Mouse (Mus musculus): ENCODE results near the gene Bahcc1.
A peak's percentile ranks its signal among the peaks of the same experiment; 100 is the strongest.

The Bahcc1 gene

DNA sequence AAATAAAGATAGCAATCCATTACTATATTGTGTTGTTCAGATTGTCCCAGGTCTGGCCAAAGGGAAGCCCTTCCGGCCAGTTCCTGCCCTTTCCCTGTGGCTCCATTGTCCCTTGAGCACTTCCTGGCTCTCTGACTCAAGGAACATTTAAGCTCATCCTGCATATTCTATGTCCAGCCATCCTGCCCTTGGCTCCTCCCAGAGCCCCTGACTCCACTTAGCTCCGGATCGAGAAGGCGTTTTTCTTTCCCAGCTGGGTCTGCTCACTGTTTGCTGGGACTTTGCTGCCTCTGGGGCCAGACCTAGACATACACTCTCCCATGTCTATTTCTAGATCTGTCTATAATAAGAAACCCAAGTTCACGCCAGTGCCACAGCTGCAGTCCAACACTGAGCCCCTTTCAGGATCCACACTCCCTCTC lies 26.1 kb upstream of the Bahcc1 start:
- DNase-seq, result no peak

DNA sequence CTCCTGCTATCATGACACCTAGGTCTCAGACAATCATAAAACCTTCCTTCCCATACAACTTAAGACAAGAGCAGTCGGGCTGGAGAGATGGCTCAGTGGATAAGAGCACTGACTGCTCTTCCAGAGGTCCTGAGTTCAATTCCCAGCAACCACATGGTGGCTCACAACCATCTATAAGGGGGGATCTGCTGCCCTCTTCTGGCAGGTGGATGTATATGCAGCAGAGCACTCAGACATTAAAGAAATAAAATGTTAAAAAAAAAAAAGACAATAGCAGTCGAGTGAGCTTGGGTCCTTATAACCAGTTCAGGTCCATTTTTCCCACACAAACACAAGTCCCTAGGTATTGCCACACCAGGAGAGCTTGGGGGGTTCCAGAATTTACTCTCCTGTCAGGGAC lies 23.9 kb upstream of the Bahcc1 start:
- peak; percentile 66 for DNase-seq

DNA sequence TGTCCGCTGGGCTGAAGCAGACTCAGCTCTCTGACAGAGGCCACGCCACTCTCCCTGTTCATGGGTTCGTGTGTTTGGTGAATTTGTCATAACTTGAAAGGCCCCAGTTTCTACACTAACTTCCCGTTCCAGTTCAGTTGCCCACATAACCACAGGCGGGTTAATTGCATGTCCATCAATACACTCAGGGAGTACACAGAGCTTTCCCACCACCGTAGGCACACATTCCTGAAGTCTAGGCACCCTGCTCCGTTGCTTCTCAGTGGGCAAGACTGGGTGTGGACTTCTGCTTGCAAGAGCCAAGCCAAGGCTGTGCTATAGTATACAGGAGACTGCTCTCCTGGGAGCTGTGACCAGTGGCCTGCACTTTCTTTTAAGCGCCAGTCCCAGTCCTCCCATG lies 23.3 kb upstream of the Bahcc1 start:
- DNase-seq, result no peak

DNA sequence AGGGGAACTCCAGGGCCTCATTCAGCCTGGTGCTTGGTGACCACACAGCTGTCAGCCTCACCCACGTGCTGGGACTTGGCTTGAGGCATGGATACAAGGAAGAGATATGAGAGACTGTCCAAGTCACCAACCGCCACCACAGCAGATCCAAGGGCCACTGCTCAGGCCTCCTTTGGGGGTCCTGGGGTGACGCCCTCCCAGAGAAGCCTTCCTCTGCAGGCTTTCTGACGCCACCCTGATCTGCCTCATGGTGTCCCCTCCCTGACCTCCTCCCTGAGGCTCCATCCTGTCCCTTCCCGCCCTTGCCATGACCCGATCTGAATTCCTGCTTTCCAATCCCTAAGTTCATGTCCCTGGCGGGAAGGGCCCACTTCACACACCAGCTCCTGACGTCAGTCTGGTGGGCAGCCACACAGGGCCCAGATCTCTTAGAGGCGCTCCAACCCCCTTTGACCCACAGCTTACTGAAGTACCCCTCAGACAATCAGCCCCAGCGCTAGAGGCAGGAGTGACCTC lies 17.0 kb upstream of the Bahcc1 start:
- no peak for DNase-seq

DNA sequence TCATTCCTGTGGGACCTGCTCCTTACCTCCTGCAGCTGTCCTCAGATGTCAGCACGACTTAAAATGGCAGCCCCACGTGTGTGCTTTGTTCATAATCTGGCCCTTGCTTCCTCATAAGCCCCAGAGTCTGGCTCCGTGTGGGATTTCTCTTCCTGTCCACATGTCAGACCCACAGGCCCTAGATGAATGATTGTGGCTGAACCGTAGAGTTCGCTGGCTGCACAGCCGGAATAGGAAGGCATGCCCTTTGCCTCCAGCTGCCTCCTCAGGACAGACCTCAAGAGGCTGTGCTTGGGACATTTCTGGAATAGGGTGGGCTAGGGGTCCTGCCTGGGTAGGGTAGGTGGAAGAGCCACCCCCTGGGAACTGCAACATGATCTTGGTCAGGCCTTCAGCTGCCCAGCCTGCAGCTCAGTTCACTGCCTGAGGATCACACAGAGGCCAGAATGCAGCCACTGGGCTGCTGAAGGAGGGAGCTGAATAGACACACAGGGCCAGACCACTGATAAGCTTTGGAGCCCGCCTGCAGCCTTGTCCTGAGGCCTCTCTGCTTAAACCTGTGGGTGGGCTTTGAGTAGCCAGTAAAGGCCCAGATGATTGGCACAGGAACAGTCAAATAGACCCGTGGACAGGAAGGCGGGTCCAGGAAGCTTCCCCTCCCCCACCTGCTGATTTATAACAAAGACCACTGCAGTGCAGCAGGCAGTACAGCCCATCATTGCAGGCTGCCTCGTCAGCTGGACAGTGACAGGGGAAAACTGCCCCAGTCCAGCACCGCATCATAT lies 16.0 kb upstream of the Bahcc1 start:
- DNase-seq, result no peak

DNA sequence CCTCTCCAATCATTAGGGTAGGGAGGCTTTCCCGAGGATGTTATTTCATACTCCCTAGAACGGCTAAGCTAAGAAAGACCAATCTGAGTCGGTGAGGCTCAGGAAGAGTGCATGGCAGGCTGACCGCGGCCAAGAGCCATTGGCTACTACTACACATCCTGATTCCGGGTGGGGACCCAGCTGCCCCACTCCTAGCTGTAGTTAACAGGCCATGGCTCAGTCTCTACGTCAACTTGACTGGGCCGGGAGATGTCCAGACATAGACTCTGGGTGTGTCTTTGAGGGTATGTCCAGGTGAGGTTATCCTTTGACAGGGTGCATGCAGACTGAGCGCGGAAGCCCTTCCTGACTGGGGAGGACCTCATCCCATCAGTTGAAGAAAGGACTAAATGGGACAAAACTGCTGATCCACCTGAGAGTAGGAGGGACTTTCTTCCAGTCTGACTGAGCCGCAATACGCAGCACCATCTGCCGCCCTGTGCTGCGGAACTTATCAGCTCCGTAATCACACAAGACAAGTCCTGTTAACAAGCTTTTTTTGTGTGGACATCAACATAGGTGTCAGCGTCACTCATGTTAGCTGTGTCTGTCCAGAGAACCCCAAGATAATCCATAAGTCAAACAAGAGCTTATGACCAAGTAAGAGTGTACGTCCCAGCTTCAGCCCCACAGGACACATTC lies 14.4 kb upstream of the Bahcc1 start:
- no peak for DNase-seq

DNA sequence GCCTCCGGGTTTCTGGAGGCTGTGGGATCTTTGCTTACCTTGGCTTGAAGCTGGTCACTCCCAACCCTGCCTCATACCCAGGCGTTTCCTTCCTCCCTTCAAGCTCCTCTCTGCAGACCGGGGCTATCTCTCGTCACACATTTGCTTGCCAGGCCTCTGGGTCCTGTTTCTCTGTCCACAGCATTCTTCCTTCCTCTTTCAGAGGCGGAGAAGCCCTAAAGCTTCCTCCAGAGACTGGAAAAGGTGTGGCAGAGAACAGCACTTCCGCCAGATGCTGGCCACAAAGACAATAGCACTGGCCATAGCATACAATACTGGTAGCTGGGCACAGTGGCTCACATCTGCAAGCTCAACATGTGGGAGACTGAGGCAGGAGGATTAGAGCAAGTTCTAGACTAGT lies 13.8 kb upstream of the Bahcc1 start:
- no peak for DNase-seq

DNA sequence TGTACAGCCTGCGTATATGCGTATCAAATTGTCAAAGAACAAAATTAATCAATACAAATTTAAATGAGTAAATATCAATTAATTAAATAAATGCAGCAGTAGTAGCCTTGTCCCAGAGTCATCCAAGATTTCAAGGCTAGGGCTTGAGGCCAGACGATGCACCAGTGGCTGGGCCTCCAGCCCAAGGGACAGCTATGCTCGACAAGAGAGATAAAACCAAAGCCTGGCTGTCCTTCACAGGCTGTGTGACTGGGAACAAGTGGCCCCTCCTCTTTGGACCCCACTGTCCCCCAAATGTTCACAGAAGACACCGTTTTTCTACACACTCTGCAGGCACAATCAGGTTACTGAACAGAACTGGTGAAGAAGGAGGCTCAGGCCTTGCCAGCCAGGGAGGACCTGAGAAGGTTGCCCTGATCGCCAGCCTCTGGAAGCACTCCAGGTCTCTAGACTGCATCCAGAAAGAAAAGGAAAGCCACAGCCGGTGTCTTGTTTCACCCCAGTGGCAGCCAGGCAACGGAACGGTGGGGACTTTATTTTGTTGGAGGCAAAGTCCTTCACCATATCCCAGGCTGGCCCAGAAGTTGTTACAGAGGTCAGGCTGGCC lies 12.7 kb upstream of the Bahcc1 start:
- DNase-seq, result no peak

DNA sequence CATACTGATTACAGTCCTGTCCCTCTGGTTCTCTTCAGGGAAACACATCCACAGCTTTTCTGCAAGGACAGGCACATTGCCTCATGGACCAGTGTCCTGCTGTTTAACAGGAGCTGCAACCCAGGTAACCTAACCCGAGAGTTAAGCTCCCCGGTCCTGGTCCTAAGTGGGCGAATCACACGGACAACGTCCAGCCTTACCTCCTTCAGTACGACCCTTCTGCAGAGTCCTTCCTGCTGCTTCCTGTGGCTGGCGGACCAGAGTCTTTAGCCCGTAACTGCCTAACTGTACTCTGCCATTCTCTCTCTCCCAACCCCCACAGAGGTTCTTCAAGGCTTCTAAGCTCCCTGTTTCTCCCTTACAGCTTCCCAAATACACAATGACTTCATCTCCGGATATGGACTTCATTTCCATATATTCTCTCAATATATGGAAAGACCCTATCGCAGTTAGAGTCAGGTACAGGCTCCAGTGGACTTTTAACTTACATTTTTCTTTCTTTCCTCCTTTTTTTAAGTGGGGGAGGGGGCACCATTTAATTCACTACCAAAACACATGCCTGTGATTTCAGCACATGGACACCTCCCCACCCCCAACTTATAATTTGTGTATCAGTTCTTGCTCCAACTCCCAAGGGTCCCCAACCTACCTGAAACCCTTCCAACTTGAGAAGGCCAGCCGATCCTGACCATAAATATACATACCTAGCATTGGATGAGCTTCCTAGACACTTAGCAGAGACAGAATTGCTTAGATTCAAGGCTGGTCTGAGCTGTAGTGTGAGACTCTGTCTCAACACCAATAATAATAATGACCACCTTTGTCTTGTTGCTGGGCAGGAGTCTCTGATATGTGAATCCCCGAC lies 11.6 kb upstream of the Bahcc1 start:
- no peak for DNase-seq

DNA sequence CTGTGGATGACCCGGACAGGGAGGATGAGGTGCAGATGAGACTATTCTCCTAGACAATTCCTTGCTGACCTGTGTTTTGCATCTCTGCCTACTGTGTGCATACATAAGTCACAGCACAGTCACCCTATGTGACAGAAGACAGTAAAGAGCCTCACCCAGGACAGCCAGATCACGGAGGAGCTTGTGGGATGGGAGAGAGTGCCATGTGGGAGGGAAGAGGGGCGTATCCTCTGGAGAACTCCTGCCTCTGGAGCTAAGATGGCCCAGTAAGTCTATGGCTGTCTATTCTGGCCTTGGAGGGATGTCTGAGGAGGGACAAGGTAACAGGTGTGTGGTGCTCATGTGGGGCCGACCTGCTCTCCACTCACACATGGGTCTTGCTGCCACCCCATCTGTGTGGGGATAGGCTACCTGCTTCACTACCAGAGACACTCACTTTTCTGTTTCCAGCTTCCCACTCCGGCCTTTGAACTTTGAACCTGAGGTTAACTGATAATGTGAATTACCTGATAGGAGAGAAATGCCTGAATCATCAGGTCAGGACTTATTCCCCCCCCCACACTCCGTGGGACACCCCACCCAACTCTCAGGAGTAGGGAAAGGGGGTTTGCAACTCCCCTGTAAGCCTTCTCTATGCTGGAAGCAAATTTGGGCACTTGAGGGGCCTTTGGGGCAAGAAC lies 10.2 kb upstream of the Bahcc1 start:
- no peak for DNase-seq

DNA sequence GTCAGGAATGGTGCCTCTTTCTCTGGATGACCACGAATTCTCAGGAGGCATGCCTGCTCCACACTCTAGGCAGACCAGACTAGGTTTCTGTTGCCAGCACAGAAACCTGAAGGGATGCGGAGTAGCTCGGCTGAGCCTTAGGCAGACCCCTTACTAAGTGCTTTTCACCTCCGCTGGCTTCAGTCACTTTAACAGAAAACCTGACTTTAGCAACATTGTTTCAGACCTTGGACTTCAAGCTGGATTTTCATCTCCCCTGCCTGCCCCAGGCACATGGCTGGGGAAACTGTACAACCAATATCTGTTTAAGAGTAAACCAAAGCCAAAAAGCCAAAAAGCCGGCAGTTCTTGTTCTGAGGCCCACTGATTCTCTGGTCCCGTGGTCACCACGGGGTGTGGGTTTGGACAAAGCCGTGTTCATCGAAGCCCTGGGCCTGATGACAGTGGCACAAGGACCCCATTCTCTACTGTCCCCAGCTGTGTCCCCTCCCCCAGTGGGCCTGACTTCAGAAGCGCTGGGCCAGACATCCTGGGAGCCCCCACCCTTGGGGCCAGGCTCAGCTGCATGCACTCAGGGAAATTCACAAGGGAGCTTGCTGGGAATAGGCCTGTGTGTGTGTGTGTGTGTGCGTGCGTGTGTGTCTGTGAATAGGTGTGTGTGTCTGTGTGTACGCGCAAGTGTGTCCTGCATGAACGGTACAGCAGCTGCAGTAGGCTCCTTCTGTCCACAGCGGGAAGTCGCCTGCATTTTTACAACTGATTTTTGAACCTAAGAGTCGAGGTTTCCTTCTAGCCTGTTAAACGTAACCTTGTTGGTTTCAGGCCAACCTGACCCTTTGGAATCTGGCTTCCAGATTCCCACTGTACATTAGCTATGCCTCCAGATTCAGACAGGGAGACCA lies 8.9 kb upstream of the Bahcc1 start:
- DNase-seq, result no peak

DNA sequence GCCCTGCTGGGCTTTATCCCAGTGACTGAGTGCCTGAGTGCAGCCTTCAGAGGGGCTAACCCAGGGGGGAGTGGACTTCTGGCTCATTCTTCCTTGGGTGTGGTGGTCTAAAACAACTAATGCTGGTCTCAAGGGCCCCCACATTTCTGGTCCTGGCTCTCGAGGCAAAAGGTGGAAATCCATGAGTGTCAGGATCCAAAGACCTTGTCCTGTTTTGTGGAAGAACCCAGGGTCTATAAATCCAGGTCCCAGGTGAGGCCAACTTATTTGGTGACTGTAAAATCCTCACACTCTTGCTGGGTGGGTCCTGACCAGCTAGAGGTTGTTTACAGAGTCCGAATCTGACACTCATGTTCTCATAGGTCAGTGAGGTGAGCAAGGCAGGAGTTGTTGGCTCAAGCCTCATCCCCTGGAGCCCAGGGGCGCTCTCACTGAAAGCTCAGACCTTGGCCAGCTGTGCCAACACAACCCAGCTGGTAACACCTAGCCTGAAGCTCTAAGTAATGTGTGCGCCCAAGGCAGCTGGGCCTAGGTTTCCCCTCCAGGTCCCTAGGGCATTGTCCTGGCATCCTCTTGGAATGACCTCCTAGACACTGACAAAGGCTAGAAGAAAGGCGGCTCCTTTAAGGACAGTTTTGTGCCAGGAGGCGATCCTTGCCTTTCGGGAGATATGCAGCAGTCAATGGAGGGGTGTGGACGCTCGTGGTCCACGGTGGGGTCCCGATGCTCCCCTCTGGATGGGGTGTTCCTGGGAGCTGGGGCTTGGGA lies 8.1 kb upstream of the Bahcc1 start:
- DNase-seq, result no peak

DNA sequence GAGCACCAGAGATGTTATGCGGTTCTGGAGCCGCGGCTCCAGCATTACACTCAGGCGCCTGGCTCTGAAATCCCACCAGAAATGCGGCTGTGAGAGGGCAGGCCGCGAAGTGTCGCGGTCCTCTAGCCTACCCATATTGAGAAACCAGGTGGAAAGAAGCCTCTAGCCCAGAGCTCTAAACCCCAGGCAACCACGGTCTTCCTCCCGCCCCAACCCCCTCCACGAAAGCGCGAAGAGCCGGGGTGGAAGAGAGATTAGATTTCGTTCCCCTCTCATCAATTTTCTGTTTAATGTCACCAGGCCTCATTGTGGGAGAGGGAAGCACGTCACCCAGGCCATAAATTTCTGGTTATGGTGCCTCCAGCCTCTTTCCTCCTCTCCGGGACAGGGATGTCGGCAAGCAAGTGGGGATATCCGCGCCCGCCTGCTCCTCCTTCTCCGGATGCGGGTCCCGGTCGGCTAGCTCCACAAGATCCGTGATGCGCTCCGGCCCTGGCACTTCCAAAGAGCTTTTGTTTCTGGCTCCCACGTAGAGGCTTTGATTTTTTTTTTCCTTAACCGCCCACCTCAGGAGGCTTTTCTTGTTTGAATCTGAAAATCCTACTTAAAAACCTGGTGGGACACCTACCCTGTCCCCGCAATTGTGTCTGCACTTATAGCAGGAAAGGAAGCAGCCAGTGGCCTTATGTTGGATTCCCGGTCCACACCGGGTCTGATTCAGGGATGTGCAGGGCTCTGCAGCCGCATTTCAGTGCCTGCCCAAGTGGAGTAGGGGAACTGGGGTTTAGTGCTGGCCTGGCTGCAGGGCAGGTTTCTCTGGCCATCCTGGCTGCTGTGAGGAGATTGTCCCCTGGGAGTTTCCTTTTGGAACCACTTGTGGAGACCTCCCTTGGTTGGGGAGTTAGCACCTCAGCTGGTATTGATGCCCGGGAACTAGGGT lies 7.2 kb upstream of the Bahcc1 start:
- DNase-seq, result no peak

DNA sequence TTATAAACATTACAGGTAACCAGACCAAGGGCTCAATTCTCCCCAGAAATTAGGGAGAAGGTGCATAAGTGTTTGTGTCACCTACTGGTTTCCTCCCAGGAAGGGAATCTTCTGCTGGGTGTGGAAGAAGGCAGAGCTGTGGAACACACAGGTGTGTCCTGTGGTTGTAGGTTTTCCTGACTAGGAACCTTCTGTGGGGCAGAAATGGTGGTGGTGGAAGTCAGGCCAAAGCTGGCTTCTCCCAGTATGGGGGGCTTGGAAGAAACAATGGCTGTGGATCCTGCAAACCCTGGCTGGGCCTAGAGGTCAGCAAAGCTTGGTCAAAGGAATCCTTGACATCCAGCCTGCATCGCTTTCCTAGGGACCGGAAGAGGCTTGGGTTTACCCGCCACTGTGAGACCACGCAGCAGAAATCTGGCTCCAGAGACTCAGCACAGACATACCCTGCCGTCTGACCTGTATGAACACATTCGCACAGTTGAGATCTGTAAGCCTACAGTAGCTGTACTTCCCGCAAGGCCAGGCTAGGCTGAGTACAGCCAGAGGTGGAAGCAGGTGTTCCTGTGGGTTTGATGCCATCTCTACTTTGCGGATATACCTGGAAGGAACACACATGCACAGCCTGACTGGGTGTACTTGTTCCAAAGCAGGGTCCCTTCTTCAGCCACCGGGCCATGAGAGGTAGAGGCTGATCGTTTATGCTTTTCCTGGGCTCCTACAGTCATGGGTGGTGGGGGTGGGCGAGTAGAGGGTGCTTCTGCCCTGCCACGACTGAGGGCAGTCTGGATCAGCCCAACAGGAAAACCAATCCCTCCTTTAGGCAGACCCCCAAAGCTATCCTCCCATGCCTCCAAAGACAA lies 6.1 kb upstream of the Bahcc1 start:
- no peak for DNase-seq

DNA sequence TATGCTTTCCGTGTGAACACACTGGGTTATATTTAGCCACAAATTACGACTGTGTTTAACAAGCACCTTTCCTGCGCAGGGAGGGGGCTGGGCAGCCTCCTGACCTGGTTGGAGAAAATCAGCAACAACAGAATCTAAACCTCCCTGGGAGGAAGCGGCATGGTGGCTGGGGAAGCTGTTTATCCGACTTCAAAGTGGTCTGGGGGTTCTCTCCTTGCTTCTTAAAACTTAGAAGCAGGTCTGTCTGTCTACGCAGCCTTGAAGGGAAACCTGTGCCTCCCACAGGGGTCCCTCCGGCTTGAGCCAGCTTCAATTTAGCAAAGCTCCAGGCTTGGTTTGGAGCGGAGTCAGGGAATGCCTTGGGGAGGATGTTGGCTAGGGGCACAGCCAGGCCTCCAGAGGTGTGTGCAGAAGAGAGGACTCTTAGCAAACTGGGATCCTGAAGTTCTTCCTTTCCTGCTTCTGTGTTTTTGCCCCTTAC lies 5.1 kb upstream of the Bahcc1 start:
- peak; percentile 58 for DNase-seq

DNA sequence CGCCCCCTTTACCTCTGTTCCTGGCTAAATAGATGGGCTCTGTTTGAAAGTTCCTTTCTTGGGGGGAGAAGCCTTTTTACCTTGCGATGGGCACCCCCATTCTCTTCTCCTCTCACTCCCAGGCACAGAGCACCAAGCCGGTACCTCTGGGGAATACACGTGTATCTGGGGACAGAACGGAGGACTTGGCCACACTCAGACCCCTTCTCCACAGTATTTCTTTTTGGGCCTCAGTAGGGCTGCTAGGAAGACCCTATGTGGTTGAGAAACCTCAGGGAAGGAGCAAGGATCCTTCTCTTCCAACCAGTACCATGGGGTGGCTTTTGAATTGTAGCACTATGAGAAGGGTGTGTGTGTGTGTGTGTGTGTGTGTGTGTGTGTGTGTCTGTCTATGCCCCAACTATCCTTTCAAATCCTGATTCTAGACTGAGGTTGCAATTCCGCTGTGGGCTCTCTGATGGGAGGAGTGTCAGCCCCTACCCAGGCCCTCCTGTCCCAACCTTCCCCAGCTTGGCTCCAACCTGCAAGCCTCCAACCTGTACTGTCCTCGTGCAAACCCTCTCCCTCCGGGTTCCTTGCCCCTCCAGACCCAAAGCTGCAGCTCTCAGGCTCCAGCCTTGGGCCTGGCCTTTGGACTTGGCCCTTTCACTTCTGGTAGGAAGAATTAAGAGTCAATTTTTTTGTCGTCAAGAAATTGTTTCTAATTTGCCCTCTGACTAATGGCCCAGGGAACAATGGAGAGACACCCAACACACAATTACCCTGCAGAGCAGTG lies 4.4 kb upstream of the Bahcc1 start:
- DNase-seq, result no peak

DNA sequence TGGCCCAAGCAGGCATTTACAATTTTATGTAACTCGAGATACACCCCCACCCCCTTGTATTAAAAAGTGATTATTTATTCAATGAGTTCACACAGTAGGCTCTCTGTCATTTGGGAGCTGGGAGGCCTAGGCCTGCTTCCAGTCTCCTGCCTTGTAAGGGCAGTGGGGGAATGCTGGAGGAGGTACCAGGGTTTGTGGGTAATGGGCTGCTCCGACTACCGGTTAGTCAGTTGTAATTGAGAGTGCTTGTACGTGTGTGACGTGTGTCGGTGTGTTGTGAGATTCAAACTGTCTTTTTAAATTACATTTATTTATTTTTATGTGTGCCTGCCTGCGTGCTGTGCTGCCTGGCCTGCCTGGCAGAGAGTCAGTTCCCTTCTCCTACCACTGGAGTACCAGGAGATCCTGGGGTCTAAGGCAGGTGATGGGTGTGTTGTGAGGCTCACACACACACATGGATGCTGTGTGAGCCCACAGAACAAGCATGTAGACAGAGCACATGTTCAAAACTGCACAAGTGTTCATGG lies 3.8 kb upstream of the Bahcc1 start:
- no peak for DNase-seq
